Mouse (Mus musculus): ENCODE data around the gene Keap1.

DNA sequence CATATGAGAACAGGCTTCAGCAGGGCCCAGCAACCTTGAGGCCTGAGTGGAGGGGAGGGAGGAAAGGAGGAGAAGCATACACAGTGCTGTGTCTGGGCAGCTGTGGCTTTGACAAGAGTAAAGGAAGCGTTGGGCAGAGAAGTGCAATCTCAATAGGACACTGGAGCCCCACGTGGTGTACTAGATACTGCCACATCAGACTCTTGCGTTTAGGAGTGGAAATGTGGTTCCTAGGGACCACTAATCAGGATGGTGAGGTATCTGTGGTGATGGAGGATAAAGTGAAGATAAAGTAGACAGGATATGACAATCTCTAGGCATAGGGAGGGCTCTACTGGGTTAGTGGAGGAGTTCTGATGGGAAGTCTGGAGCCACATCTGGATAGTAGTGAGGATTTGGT is 47.6 kb upstream of the Keap1 start:
- TF ChIP-seq ZNF384 (IDR thresholded peaks at IDR 0.05; ENCODE audit: low read depth, low read length), result no peak
- TF ChIP-seq HCFC1 (IDR thresholded peaks at IDR 0.05; ENCODE audit: borderline replicate concordance, insufficient read depth, low read length), result no peak

Data from ES-E14 (cell line).